Mouse (Mus musculus): Measurements from ENCODE around the gene Orm1. TPM values are rescaled to one million over a fixed set of nuclear protein-coding genes. Genes with fewer than 3 reads are reported as not detected.

The Orm1 gene
- polyA plus RNA-seq, 1 experiment, result 5.3 TPM

- 96% methylated on average over 8 of the region's 8 CpGs for WGBS
These were observed 21.0 kb upstream of the Orm1 start for GRCm38 (mm10) chr4:63323275-63323815.

DNA sequence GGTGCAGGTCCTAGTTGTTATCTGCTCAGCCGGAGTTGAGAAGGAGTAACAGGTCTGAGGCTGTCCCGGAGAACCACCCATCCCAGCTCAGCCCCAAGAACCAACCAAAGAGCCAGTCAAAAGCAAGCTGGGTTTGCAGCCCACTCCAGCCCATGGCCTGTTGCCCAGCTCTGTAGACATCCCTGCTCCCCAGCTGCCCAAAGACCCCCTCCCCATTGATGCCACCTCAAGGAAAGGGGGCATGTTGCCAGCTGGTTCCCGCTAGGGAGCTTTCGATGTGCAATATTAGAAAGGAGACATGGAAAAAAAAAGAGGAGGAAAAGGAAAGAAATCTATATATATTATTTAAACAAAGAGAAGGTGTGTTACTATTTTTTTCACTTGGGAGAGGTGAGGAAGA, 11.0 kb upstream of the Orm1 start:
- DNase-seq, result no peak
- H3K4me3 ChIP-seq (ENCODE audit: control insufficient read depth, insufficient read depth, low read length), result no peak overlapping the region
- 98% methylated on average over 4 of the region's 4 CpGs for whole genome bisulfite sequencing

More at GRCm38 (mm10) chr4:63323275-63323815, 21.0 kb upstream of the Orm1 start:
- TF ChIP-seq POLR2A (IDR thresholded peaks at IDR 0.05; ENCODE audit: control insufficient read depth, extremely low read depth, insufficient read depth, low read length, poor library complexity) (no peak), CTCF (IDR thresholded peaks at IDR 0.05; ENCODE audit: borderline replicate concordance, control insufficient read depth, extremely low read depth, insufficient read depth, low read length, poor library complexity) (no peak)
- Histone ChIP-seq H3K27me3 (ENCODE audit: control insufficient read depth, insufficient read depth, low read length) (no peaks in the 10 kb centered on the region), H3K27ac (ENCODE audit: control insufficient read depth, insufficient read depth, low read length) (no peak overlapping the region), H3K4me3 (ENCODE audit: control insufficient read depth, insufficient read depth, low read length) (no peak overlapping the region), H3K4me1 (replicated peaks; ENCODE audit: control insufficient read depth, insufficient read depth, low read length) (no peaks in the 10 kb centered on the region), H3K36me3 (ENCODE audit: control insufficient read depth, insufficient read depth, low read length) (no peaks in the 10 kb centered on the region)
- no peak for DNase-seq

GRCm38 (mm10) chr4:63338414-63339076, 5.8 kb upstream of the Orm1 start:
- DNase-seq, result no peak
- Histone ChIP-seq H3K4me1 (replicated peaks; ENCODE audit: control insufficient read depth, insufficient read depth, low read length) (no peaks in the 10 kb centered on the region), H3K4me3 (ENCODE audit: control insufficient read depth, insufficient read depth, low read length) (no peak overlapping the region), H3K27ac (ENCODE audit: control insufficient read depth, insufficient read depth, low read length) (no peak overlapping the region), H3K27me3 (ENCODE audit: control insufficient read depth, insufficient read depth, low read length) (no peaks in the 10 kb centered on the region), H3K36me3 (ENCODE audit: control insufficient read depth, insufficient read depth, low read length) (no peaks in the 10 kb centered on the region)
- 86% methylated on average over 3 of the region's 3 CpGs for WGBS
- TF ChIP-seq CTCF (IDR thresholded peaks at IDR 0.05; ENCODE audit: borderline replicate concordance, control insufficient read depth, extremely low read depth, insufficient read depth, low read length, poor library complexity) (no peak), POLR2A (IDR thresholded peaks at IDR 0.05; ENCODE audit: control insufficient read depth, extremely low read depth, insufficient read depth, low read length, poor library complexity) (no peak)

More for the DNA sequence above, 11.0 kb upstream of the Orm1 start:
- H3K36me3 ChIP-seq (ENCODE audit: control insufficient read depth, insufficient read depth, low read length), result no peaks in the 10 kb centered on the region
- no peaks in the 10 kb centered on the region for H3K4me1 ChIP-seq (replicated peaks; ENCODE audit: control insufficient read depth, insufficient read depth, low read length)
- no peaks in the 10 kb centered on the region for H3K27me3 ChIP-seq (ENCODE audit: control insufficient read depth, insufficient read depth, low read length)
- TF ChIP-seq POLR2A (IDR thresholded peaks at IDR 0.05; ENCODE audit: control insufficient read depth, extremely low read depth, insufficient read depth, low read length, poor library complexity) (no peak), CTCF (IDR thresholded peaks at IDR 0.05; ENCODE audit: borderline replicate concordance, control insufficient read depth, extremely low read depth, insufficient read depth, low read length, poor library complexity) (no peak)
- H3K27ac ChIP-seq (ENCODE audit: control insufficient read depth, insufficient read depth, low read length), result no peak overlapping the region

DNA sequence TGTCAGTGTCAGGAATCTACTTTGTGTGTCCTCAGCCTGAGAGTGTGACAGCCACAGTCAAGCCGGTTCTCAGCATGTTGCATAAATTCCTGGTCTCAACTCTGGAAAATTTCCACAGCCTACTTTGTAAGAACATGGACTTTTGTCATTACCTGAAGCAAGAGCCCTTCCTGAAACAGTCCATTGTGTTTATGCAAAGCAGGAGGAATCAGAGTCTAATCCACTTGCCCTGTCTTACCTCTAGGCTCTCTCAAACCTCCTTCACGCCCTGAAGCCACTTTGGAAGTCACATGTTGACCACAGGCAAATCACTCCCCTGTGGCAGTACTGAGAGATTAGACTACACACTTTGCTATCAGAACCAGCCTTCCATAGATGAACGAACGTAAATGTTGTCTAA, 1.9 kb upstream of the Orm1 start:
- H3K4me3 ChIP-seq (ENCODE audit: control insufficient read depth, insufficient read depth, low read length), result no peak overlapping the region
- no peak for DNase-seq
- H3K27me3 ChIP-seq (ENCODE audit: control insufficient read depth, insufficient read depth, low read length), result no peaks in the 10 kb centered on the region
- H3K4me1 ChIP-seq (replicated peaks; ENCODE audit: control insufficient read depth, insufficient read depth, low read length), result no peaks in the 10 kb centered on the region
- TF ChIP-seq POLR2A (IDR thresholded peaks at IDR 0.05; ENCODE audit: control insufficient read depth, extremely low read depth, insufficient read depth, low read length, poor library complexity), result no peak
- no peak for TF ChIP-seq CTCF (IDR thresholded peaks at IDR 0.05; ENCODE audit: borderline replicate concordance, control insufficient read depth, extremely low read depth, insufficient read depth, low read length, poor library complexity)
- H3K27ac ChIP-seq (ENCODE audit: control insufficient read depth, insufficient read depth, low read length), result no peak overlapping the region
- H3K36me3 ChIP-seq (ENCODE audit: control insufficient read depth, insufficient read depth, low read length), result no peaks in the 10 kb centered on the region
- 89% methylated on average over 4 of the region's 4 CpGs for WGBS

DNA sequence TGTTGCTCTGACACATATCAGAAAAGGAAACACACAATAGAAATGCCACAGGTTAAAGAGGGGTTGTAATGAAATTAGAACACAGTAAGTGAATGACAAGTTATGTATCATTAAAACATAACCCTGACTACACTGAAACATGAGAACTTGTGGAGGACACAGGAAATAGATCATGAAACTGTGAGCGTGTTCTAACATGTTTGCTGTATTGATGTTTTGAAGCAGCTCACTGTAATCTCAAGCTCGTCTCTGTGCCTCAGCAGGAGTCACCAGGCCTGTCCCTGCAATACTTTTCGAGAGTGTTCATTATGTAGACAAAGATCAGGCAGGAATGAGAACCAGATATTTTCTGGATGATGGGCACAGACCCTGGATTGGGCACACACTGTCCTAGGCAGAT, 752 bp upstream of the Orm1 start:
- H3K36me3 ChIP-seq (ENCODE audit: control insufficient read depth, insufficient read depth, low read length), result no peaks in the 10 kb centered on the region
- no peaks in the 10 kb centered on the region for H3K27me3 ChIP-seq (ENCODE audit: control insufficient read depth, insufficient read depth, low read length)
- WGBS, result 88% methylated on average over 3 of the region's 3 CpGs
- TF ChIP-seq POLR2A (IDR thresholded peaks at IDR 0.05; ENCODE audit: control insufficient read depth, extremely low read depth, insufficient read depth, low read length, poor library complexity), result no peak
- TF ChIP-seq CTCF (IDR thresholded peaks at IDR 0.05; ENCODE audit: borderline replicate concordance, control insufficient read depth, extremely low read depth, insufficient read depth, low read length, poor library complexity), result no peak
- no peaks in the 10 kb centered on the region for H3K4me1 ChIP-seq (replicated peaks; ENCODE audit: control insufficient read depth, insufficient read depth, low read length)
- DNase-seq, result no peak
- H3K4me3 ChIP-seq (ENCODE audit: control insufficient read depth, insufficient read depth, low read length), result no peak overlapping the region
- H3K27ac ChIP-seq (ENCODE audit: control insufficient read depth, insufficient read depth, low read length), result no peak overlapping the region

DNA sequence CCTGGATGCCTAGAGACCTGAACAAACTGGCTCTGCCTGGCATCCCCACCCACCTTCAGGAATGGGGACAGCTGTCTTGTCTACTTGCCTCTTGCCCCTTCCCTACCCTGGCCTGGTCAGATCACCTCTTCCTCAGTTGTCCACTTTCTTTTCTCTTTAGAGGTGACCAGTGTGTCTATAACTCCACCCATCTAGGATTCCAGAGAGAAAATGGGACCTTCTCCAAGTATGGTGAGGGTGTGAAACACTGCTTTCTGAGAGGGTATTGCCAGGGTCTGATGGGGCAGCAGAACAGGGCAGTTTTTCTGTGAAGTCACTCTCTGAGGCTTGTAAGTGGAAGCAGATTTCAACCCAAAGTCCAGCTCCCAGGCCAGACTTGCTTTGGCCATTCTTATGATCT, 901 bp downstream of the Orm1 start:
- Histone ChIP-seq H3K27me3 (ENCODE audit: control insufficient read depth, insufficient read depth, low read length) (no peaks in the 10 kb centered on the region), H3K4me1 (replicated peaks; ENCODE audit: control insufficient read depth, insufficient read depth, low read length) (no peaks in the 10 kb centered on the region), H3K36me3 (ENCODE audit: control insufficient read depth, insufficient read depth, low read length) (no peaks in the 10 kb centered on the region), H3K4me3 (ENCODE audit: control insufficient read depth, insufficient read depth, low read length) (no peak overlapping the region), H3K27ac (ENCODE audit: control insufficient read depth, insufficient read depth, low read length) (no peak overlapping the region)
- no peak for DNase-seq
- TF ChIP-seq CTCF (IDR thresholded peaks at IDR 0.05; ENCODE audit: borderline replicate concordance, control insufficient read depth, extremely low read depth, insufficient read depth, low read length, poor library complexity), result no peak
- TF ChIP-seq POLR2A (IDR thresholded peaks at IDR 0.05; ENCODE audit: control insufficient read depth, extremely low read depth, insufficient read depth, low read length, poor library complexity), result no peak

All from thymus, adult 2 months (tissue).